Mouse (Mus musculus) adrenal gland, postnatal 4 days (tissue): ENCODE data around the gene Syt14. TPM values are rescaled to one million over a fixed set of nuclear protein-coding genes. Genes with fewer than 3 reads are reported as not detected.

Source experiments
- DNase-seq, 2 experiments: peaks; one replicate each; pipeline ENCODE4 v3.0.0; 2021 to 2022; ENCODE audit warnings: low spot score in 2 of 2, mixed read lengths in 2 of 2
- total RNA-seq, 2 experiments: library from RNA; stranded (reverse); gene quantifications; 2 replicates each; pipeline ENCODE4 v1.2.3; 2021

Syt14 gene
- total RNA-seq, 2 experiments from 2014 or later = 9.9 to 10.6 TPM

DNA sequence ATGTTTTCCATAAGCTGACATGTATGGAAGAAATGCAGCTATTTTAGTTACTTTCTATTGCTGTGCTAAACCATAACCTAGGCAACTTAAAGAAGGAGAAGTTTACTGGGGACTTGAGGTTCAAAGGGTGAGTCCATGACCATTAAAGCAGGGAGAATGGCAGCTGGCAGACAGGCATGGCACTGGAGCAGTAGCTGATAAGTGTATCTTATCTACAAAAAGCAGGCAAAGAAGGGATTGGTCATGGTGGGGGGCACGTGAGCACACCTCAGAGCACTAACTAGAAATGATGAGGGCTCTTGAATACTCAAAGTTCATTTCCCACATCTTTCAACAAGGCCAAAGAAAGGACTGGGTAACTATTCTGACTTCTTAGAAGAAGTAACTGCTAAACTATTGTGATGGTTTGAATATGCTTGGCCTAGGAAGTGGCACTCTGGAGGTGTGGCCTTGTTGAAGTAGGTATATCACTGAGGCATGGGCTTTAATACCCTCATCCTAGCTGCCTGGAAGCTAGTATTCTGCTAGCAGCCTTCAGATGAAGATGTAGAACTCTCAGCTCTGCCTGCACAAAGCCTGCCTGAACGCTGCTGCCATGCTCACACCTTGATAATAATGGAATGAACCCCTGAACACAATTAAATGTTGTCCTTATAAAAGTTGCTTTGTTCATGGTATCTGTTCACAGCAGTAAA is 41.2 kb downstream of the Syt14 start:
- DNase-seq = no peak

DNA sequence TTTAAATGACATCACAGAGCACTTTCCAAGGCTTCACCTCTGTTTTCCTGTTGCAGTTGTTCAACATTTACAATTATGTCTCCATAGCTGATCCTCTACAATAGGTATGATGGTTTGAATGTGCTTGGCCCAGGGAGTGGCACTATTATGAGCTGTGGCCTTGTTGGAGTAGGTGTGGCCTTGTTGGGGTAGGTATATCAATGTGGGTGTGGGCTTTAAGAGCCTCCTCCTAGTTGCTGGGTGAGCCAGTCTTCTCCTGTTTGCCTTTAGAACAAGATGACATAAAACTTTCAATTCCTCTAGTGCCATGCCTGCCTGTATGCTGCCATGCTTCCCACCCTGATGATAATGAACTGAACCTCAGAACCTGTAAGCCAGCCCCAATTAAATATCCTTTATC is 42.1 kb downstream of the Syt14 start:
- DNase-seq = no peak

GRCm38 (mm10) chr1:192987203-192987602 is 48.4 kb downstream of the Syt14 start:
- DNase-seq = no peak

GRCm38 (mm10) chr1:192986481-192986880 is 49.1 kb downstream of the Syt14 start:
- no peak for DNase-seq

DNA sequence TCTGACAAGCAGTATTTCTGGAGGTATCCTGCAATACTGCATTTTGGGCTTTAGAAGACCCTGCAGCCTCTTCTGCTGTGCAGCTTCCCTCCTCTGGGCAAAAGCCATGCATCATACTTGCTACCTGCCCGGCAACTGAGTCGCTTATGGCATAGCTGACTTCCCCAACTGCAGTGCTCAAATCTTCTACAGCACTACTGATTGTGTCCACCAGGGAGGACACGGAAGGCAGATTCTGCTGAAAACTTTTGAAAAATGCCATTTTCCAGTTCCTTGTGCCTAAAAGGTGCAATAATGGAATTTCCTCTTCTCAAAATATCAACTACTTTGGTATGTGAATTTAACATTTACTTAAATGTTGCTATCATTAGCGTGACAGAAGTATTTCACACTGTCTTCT is 51.2 kb downstream of the Syt14 start:
- no peak for DNase-seq

- DNase-seq = no peak
These were observed 53.9 kb downstream of the Syt14 start for GRCm38 (mm10) chr1:192981658-192982057.

DNA sequence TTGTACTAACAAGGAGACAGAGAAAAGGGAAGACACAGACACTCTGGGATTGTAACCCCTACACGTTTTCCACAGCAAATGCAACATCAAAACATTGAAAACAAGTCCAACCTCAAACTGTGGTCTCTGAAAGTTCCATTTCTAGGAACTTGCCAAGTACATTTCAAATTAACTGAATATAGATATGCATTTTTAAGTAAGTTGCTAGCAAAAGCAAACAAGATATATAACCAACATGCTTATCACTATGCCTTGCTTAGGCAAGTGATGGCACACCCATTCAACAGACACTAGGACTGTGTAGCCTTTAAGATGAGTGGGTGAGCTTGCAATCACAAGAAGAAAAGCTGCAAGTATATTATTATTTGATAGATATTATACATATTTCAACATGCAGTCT is 54.5 kb downstream of the Syt14 start:
- DNase-seq = no peak

DNA sequence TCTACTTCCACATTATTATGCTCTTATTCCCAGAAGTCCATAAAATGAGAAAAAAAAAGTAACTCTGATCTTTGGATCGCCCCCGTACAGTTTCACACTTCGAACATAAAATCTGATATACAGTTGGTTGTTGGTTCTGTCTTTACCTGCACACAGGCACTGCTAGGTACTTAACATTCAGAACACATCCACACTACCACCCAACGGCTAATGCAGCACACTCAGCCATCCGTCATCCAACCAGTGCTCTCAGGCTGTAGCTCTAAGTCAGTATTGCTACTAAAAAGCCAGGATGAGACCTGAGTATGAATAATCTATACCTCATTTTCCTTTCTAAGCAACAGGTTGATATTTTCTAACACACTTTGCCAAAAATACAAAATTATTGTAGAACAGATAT is 73.3 kb downstream of the Syt14 start:
- no peak for DNase-seq

- no peak for DNase-seq
These were observed 87.8 kb downstream of the Syt14 start for GRCm38 (mm10) chr1:192947839-192948173.

DNA sequence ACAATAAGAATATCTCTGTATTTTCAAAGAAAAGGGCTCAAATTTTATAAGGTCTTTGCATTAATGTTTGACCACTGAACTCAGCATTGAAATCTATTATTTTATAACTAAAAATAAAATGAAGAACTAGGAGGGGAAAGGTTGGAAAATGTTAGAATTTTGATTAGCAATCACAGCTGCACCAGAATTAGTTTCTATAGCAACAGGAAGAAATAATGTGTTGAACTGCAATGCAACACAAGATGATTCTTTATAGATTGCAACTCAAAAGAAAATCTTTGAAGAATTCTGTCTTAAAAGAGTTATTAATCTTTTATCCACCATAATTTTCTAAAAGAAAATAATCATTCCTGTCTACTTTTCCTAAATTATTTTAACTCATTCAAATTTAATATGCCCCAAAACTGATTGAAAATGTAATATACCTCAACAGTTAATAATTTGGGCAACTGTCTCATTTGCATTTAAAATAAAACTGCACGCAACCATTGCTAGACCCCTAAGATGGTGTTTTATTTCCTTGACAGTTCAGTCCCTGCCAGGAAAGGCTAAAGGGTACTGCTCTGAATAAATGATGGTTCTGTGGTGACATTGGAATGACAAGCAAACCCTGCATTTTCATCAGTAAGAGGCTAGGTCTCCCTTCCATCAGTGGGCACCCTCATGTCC is 88.3 kb downstream of the Syt14 start:
- DNase-seq = no peak

DNA sequence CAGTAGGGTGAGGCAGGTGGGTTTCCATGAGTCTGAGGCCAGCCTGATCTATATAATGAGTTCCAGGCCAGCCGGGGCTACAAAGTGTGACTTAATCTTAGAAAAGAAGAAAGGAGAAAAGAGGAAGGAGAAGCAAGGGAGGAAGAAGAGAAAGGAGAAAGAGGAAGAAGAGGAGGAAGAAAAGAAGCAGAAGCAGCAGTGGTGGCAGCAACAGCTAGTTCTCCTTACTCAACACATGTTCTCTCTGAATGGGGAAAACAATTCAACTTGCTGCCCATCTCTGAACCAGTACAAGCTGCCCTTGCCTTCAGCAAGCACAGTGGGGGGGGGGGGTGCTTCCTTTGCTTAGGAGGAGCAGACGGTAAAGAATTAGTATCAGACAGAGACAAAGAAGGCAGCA is 96.5 kb downstream of the Syt14 start:
- DNase-seq = no peak

DNA sequence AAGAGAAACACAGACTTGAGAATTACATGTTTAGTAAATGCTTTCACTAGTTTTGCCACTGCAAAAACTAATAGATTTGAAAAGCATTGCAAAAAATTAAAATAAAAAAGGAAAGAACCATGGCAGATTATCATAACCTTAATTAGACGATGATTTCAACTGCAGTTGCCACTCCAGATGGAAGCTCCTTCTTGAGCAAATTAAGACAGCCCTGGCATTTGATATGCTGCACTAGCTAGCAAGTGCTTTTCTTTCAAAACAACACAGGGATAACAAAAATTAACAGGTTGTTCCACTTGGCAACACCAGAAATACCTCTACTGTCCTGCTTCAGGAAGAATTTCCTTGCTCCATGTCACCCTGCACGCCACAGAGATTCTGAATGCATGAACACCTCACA is 97.6 kb downstream of the Syt14 start:
- DNase-seq = no peak

DNA sequence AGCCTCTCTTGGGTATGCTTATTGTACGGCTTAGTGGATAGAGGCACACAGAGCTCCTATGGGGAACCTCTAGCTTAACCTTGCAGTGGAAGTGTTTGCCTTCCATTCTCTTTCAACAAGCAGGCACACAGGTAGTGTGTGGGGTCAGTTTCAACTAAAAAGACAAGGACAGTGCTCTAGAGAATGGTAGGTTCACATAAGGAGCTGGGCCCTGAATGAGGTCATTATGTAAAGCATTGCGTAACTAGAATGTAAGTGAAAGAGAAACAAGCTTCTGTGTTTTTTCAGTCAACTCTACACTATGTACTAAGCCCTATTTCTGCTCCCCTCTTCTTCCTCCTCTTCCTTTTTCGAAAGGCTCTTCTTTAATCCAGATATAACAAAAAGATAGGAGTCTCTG is 103.8 kb downstream of the Syt14 start:
- DNase-seq = no peak

GRCm38 (mm10) chr1:192912101-192912728 is 123.4 kb downstream of the Syt14 start:
- DNase-seq = no peak

GRCm38 (mm10) chr1:192901516-192901915 is 134.1 kb downstream of the Syt14 start:
- no peak for DNase-seq

- no peak for DNase-seq
These were observed 134.7 kb downstream of the Syt14 start for GRCm38 (mm10) chr1:192900913-192901312.

GRCm38 (mm10) chr1:192898742-192899141 is 136.8 kb downstream of the Syt14 start:
- no peak for DNase-seq

- DNase-seq = no peak
These were observed 138.4 kb downstream of the Syt14 start for GRCm38 (mm10) chr1:192897218-192897617.

GRCm38 (mm10) chr1:192896076-192896475 is 139.5 kb downstream of the Syt14 start:
- DNase-seq = peak in 1 of 2 experiments; percentile 11

DNA sequence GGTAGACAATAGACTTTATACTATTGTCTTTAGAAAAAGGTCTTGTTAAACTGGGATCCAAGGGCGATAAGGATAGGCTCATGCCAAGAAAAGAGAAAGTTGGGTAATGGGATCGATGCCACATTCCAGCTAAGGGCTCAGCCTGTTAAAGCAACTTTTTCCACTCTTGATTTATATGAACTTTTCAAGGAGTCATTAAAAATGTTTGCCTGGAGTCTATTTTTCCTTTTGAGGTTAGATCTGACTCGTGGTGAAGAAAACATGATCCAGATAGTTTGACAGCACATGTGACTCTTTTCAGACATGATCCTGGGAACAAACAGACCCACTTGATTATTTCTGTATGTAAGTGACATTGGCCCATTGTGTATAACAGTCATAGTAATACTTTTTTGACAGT is 144.9 kb downstream of the Syt14 start:
- DNase-seq = no peak

DNA sequence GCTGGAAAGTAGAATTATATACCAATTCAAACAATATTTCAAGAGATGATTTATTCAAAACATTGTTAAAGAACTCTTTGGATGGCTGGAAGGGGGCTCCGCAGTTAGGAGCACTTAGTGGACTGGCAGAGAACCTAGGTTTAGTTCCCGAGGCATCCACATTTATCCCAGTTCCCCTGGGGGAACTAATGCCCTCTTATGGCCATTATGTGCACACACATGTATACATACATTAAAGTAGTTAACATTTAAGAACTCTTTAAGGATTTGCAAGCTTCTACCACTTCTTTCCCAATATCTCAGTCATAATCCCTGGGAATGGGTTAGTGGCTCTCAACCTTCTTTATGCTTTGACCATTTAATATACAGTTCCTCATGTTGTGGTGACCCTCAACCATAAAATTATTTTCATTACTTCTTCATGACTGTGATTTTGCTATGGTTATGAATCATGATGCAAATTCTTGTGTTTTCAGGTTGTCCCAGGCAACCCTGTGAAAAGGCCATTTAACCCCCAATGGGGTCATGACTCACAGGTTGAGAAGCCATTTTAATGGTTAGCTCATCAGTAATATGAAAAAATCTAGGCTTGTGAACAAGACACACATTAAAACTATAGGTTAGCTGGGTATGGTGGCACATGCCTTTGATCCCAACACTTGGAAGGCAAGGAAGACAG is 152.8 kb downstream of the Syt14 start:
- no peak for DNase-seq

DNA sequence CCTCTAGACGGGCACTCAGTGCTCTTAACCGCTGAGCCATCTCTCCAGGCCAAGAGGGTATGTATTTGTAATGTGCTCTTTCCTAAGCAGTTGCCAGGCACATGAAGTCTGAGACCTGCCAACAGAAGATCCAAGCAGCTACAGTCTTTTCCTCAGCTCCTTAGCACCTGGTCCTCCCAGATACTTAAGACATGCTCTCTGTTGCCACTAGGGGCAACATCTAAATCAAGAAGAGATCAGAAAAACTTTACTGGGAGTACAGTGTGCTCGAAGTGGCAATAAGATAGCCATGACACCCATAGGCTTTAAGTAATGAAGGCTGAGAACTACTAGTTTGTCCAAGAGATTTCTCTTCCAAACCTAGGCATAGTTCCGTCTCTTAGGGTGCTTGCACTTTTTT is 155.4 kb downstream of the Syt14 start:
- no peak for DNase-seq
